Mouse (Mus musculus) thymus, postnatal 4 days (tissue): ENCODE measurements around the gene Igfn1.
A peak's percentile ranks its signal among the peaks of the same experiment; 100 is the strongest.

Source experiments
- DNase-seq: peaks from one replicate; pipeline ENCODE4 v3.0.0; 2021

Igfn1 gene

DNA sequence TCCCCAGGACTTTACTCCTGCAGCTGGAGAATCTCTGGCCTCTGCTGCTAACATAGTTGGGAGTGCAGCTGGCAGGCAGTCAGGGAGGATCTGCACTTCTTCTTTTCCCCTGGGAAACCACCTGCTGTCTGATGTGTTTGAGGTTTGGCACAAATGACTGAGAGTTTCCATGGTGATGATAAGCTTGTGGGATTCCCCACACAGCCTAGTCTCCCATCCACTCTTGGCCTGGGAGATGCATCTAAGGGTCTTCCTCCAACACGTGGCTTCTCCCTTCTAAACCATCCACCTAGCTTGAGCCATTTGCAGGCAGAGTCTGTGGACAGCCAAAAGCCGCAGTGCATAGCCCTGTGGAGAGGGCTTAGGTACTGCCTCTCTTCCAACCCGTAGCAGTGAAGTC is 76.3 kb downstream of the Igfn1 start:
- DNase-seq: no peak

DNA sequence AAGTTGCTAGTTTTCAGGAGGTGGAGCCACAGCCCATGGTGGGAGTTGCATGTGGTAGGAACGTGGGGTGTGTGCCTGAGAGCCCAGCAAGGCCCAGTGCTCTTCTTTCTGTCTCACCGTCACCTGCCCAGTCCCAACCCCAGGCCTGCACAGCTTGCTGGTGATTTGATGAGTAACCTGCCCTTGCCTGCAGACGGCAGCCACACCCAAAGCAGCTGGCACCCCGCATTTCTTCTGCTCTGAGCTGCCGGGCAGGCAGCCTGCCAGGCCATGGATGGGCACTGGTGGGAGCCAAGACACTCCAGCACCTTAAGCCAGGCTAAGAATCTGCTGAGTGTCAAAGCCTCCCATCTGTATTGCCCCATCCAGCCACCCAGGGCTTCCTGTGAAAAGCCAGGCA is 80.3 kb downstream of the Igfn1 start:
- DNase-seq: no peak

GRCm38 (mm10) chr1:135924377-135924994 is 81.7 kb downstream of the Igfn1 start:
- DNase-seq: no peak

DNA sequence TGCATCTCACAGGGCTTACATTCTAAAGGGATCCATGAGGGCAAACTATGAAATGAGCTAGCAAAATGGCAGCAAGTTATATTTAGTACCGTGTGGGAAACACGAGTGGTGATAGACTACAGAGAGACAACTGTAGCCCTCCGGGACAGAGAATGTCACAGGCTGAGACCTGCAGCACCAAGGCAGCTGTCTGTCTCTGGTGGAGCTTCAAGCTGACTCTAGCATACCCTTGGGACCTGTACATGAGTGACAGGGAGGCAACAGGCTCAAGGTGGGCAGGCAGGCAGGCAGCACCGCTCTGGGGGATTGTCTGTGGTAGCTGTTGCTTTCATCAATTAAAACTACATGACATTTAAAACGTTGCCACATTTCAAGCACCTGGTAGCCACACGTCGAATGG is 82.9 kb downstream of the Igfn1 start:
- no peak for DNase-seq

DNA sequence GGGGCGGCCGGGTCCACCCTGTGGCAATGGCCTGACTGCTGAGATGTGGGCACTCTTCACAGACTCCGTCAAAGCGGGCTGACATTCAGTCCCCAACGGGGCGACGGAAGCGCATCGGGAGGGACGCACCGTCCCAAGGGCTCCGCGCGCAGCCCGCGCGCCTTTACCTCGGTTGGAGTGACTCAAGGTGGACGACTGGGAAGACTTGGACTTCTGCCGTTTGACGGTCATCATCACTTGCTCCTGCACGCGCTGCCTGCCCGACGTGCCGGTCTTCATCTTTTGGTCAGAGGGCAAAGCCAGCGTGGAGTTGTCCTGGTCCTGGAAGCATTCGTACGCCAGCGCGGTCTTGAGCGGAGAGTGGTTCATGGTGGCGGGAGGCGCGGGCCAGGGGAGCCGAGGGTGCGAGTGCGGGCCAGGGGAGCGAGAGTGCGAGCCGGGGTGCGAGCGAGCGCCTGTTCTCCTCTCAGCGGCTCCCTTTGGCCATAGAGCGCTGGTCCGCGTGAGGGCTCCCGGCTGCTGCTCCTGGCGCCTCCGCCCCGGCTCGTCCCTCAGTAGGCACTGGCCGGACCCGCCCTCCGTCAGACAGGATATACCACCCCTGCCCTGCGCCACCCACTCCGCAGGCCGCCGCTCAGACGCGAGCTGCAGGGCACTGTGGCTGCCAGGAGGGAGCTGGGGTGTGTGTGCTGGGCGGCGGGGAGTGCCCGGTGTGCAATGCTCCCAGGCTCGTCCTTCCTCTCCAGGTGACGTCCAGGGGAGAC is 87.3 kb downstream of the Igfn1 start, which contains the start of gene Pkp1:
Gene Pkp1, minus strand, starts transcription at position 564 of the 764 bp plus-strand sequence.
- peak; percentile 14 for DNase-seq

DNA sequence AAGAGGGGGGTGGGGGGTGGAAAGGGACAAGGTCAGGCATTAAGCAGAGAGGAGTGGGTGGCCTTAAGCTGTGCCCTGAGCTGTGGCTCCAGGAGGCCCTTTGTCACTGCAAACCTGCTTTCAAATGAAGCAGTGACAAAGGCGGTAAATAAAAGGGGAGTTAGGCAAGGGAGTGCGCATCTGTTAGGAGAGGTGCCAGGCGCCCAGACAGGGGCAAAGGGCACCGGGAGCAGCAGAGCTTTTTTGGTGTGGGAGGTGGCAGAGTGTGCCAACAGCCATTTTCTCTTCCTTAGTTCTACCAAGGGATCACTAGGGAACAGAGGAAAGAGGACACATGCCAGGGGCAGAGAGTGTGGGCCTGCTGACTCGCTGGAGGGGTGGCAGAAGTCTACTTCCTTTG is 88.9 kb downstream of the Igfn1 start:
- DNase-seq: no peak

DNA sequence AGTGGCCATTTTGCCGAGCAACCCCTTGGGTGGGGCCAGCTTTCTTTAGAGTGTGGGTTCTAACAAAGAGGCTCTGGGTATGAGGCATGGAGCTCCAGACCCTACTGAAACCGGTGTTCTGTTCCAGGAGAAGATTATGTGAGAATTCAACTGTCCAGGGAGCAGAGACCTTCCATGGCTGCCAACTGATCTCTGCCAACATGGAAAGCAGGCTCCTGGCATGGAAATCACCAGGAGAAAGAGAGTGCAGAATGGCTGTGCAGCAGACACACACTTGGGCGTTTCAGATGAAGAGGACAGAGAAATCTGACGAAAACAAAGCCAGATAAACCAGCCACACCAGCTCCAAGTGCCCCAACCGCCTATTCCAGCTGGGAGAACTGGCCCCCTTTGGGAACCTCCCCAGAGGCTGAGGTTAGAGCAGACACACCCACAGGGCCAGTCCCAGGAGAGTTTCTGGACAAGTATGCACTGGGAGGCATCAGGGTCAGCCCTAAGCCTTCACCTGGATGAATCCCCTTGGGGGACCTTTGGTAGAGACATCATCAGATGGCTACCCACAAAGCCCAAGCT is 89.6 kb downstream of the Igfn1 start:
- DNase-seq: no peak

DNA sequence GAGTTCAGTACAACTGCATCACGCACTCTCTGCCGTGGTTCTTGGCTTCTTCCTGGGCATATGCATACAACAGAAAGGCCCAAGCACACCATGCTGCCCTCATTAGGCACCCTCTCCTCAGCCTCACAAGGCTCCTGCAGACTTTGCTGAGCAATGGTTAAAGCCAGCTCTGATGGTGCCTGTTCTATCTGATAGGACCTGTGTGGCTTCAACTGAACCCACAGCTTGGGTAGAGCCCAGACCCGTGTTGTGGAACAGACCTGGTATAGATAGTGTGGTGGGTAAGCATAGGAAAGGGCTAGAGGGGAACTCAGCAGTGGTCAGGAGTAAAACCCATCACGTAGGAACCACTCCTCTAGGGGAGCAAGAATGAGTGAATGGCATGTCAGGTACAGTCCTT is 92.5 kb downstream of the Igfn1 start:
- DNase-seq: no peak

DNA sequence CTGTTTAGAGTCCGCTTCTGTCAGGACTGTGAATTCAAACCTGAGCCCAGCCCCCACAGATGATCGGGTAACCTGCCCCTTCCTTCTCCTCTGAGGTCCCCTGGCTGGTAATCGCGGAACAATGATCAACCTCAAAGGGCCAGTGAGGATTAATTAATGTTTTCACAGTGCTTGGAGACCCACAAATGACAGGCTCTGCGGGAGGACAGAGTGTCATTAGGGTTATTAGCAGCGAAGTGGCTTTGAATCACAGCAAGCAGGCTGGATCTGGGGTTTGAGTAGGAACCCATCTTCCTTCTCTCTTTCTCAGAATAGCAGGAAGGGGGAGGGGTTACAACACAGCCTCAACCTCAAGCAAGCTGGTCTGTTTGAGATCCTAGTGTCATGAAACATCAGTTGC is 96.8 kb downstream of the Igfn1 start:
- DNase-seq: no peak

- DNase-seq: no peak
Observed at GRCm38 (mm10) chr1:135906736-135907135, 99.4 kb downstream of the Igfn1 start.
